Mouse (Mus musculus) liver, embryonic 12.5 days (tissue): ENCODE measurements at regions not wholly inside any gene's neighbourhood (a gene's known extent, or its start where the extent isn't known, plus 50 kb on each side); places are given as distances from the start of the nearest gene placed in this dataset.

Experiments used
- ATAC-seq: fragments of 200-750 bp; cut with Nextera tagmentation; 2 replicates; pipeline ENCODE4 v1.8.0; 2017; ENCODE audit warnings: moderate number of reproducible peaks, mild to moderate bottlenecking, moderate library complexity
- H3K27ac ChIP-seq: fragments of 300-500 bp; sonication (generic); 2 replicates; pipeline ENCODE4 v1.5.1; 2016; ENCODE audit warnings: mild to moderate bottlenecking
- H3K27me3 ChIP-seq: fragments of 300-500 bp; sonication (generic); replicated peaks from 2 replicates; pipeline ENCODE4 v1.6.1; 2016; ENCODE audit warnings: mild to moderate bottlenecking, moderate library complexity
- H3K36me3 ChIP-seq: fragments of 300-500 bp; sonication (generic); 2 replicates; pipeline ENCODE4 v1.6.1; 2016; ENCODE audit warnings: mild to moderate bottlenecking, moderate library complexity
- H3K4me1 ChIP-seq: fragments of 300-500 bp; sonication (generic); 2 replicates; pipeline ENCODE4 v1.6.1; 2016
- H3K4me2 ChIP-seq: fragments of 300-500 bp; sonication (generic); 2 replicates; pipeline ENCODE4 v1.6.1; 2016; ENCODE audit warnings: mild to moderate bottlenecking, moderate library complexity
- H3K4me3 ChIP-seq: fragments of 300-500 bp; sonication (generic); 2 replicates; pipeline ENCODE4 v1.5.1; 2016; ENCODE audit warnings: mild to moderate bottlenecking, moderate library complexity
- H3K9ac ChIP-seq: fragments of 300-500 bp; sonication (generic); 2 replicates; pipeline ENCODE4 v1.6.1; 2016; ENCODE audit warnings: mild to moderate bottlenecking, moderate library complexity
- H3K9me3 ChIP-seq: fragments of 300-500 bp; sonication (generic); replicated peaks from 2 replicates; pipeline ENCODE4 v1.6.1; 2016; ENCODE audit warnings: mild to moderate bottlenecking, moderate library complexity
- WGBS: fragments of 180-500 bp; shearing (Covaris S2); methylation state at CpG from one replicate; pipeline ENCODE4 v1.1.7; 2016; ENCODE audit not compliant: insufficient replicate concordance; 5-methylcytosine and 5-hydroxymethylcytosine counted together

- no peaks in the 10 kb centered on the region for H3K36me3 ChIP-seq
- H3K27ac ChIP-seq, result no peak overlapping the region
- no peaks in the 10 kb centered on the region for H3K4me1 ChIP-seq
- H3K9me3 ChIP-seq, result no peaks in the 10 kb centered on the region
- H3K9ac ChIP-seq, result no peak overlapping the region
- H3K27me3 ChIP-seq, result peaks cover 4% of the 10 kb centered on the region
- no peak for ATAC-seq
- H3K4me3 ChIP-seq, result no peak overlapping the region
- H3K4me2 ChIP-seq, result no peak overlapping the region
- WGBS, result 73% methylated on average over 5 of the region's 5 CpGs
Measured at GRCm38 (mm10) chr13:99723237-99723981, 177.5 kb downstream of the Cartpt start.

- H3K9ac ChIP-seq, result no peak overlapping the region
- H3K4me3 ChIP-seq, result no peak overlapping the region
- no peak for ATAC-seq
- 68% methylated on average over 3 of the region's 3 CpGs for WGBS
- H3K36me3 ChIP-seq, result no peaks in the 10 kb centered on the region
- no peak overlapping the region for H3K4me2 ChIP-seq
- no peaks in the 10 kb centered on the region for H3K9me3 ChIP-seq
- H3K27me3 ChIP-seq, result peaks cover 4% of the 10 kb centered on the region
- H3K27ac ChIP-seq, result no peak overlapping the region
- H3K4me1 ChIP-seq, result no peaks in the 10 kb centered on the region
Measured at GRCm38 (mm10) chr13:99720566-99720965, 180.3 kb downstream of the Cartpt start.

- ATAC-seq, result no peak
- no peak overlapping the region for H3K4me3 ChIP-seq
- no peak overlapping the region for H3K9ac ChIP-seq
- no peaks in the 10 kb centered on the region for H3K9me3 ChIP-seq
- no peaks in the 10 kb centered on the region for H3K4me1 ChIP-seq
- WGBS, result 25% methylated on average over 3 of the region's 3 CpGs
- H3K36me3 ChIP-seq, result no peaks in the 10 kb centered on the region
- no peak overlapping the region for H3K27ac ChIP-seq
- no peaks in the 10 kb centered on the region for H3K27me3 ChIP-seq
- no peak overlapping the region for H3K4me2 ChIP-seq
Measured at GRCm38 (mm10) chr13:99696559-99696890, 180.2 kb upstream of the Map1b start.

GRCm38 (mm10) chr13:99695874-99696558 is 179.7 kb upstream of the Map1b start:
- H3K4me3 ChIP-seq, result no peak overlapping the region
- H3K36me3 ChIP-seq, result no peaks in the 10 kb centered on the region
- no peaks in the 10 kb centered on the region for H3K4me1 ChIP-seq
- no peak overlapping the region for H3K9ac ChIP-seq
- H3K4me2 ChIP-seq, result no peak overlapping the region
- no peaks in the 10 kb centered on the region for H3K27me3 ChIP-seq
- no peak overlapping the region for H3K27ac ChIP-seq
- 60% methylated on average over 7 of the region's 7 CpGs for WGBS
- ATAC-seq, result no peak
- H3K9me3 ChIP-seq, result no peaks in the 10 kb centered on the region

GRCm38 (mm10) chr13:99679934-99680333 is 163.6 kb upstream of the Map1b start:
- no peak overlapping the region for H3K4me2 ChIP-seq
- H3K27ac ChIP-seq, result no peak overlapping the region
- peak; percentile 10; the same call in 1 of the 2 replicates for ATAC-seq
- no peak overlapping the region for H3K4me3 ChIP-seq
- H3K27me3 ChIP-seq, result no peaks in the 10 kb centered on the region
- 46% methylated on average over 3 of the region's 3 CpGs for WGBS
- H3K4me1 ChIP-seq, result peaks cover 12% of the 10 kb centered on the region
- no peaks in the 10 kb centered on the region for H3K36me3 ChIP-seq
- no peak overlapping the region for H3K9ac ChIP-seq
- no peaks in the 10 kb centered on the region for H3K9me3 ChIP-seq

- Histone ChIP-seq H3K4me3 (no peak overlapping the region), H3K27me3 (no peaks in the 10 kb centered on the region), H3K9ac (no peak overlapping the region), H3K27ac (no peak overlapping the region), H3K36me3 (no peaks in the 10 kb centered on the region), H3K4me1 (peaks cover 12% of the 10 kb centered on the region), H3K4me2 (no peak overlapping the region), H3K9me3 (no peaks in the 10 kb centered on the region)
- 0% methylated on average over 2 of the region's 2 CpGs for WGBS
- peak; percentile 91 for ATAC-seq
Measured at GRCm38 (mm10) chr13:99679430-99679829, 163.1 kb upstream of the Map1b start.

GRCm38 (mm10) chr13:99676393-99676792 is 160.1 kb upstream of the Map1b start:
- Histone ChIP-seq H3K4me2 (no peak overlapping the region), H3K9me3 (no peaks in the 10 kb centered on the region), H3K4me1 (peaks cover 23% of the 10 kb centered on the region), H3K9ac (no peak overlapping the region), H3K36me3 (no peaks in the 10 kb centered on the region), H3K4me3 (no peak overlapping the region), H3K27ac (no peak overlapping the region), H3K27me3 (peaks cover 5% of the 10 kb centered on the region; the same call in 1 of the 2 replicates)
- 10% methylated on average over 1 of the region's 1 CpGs for WGBS
- no peak for ATAC-seq

GRCm38 (mm10) chr13:99675951-99676350 is 159.6 kb upstream of the Map1b start:
- no peak overlapping the region for H3K4me3 ChIP-seq
- no peak overlapping the region for H3K9ac ChIP-seq
- no peak for ATAC-seq
- 52% methylated on average over 5 of the region's 5 CpGs for WGBS
- no peak overlapping the region for H3K4me2 ChIP-seq
- peaks cover 23% of the 10 kb centered on the region for H3K4me1 ChIP-seq
- H3K9me3 ChIP-seq, result no peaks in the 10 kb centered on the region
- peaks cover 5% of the 10 kb centered on the region; the same call in 1 of the 2 replicates for H3K27me3 ChIP-seq
- H3K27ac ChIP-seq, result no peak overlapping the region
- H3K36me3 ChIP-seq, result no peaks in the 10 kb centered on the region

GRCm38 (mm10) chr13:99672714-99673113 is 156.4 kb upstream of the Map1b start:
- Histone ChIP-seq H3K27me3 (peaks cover 12% of the 10 kb centered on the region; the same call in 1 of the 2 replicates), H3K4me3 (no peak overlapping the region), H3K4me2 (no peak overlapping the region), H3K27ac (no peak overlapping the region), H3K36me3 (no peaks in the 10 kb centered on the region), H3K9ac (no peak overlapping the region), H3K9me3 (no peaks in the 10 kb centered on the region), H3K4me1 (peaks cover 11% of the 10 kb centered on the region)
- 47% methylated on average over 1 of the region's 1 CpGs for WGBS
- ATAC-seq, result no peak

GRCm38 (mm10) chr13:99671747-99672146 is 155.4 kb upstream of the Map1b start:
- peaks cover 12% of the 10 kb centered on the region; the same call in 1 of the 2 replicates for H3K27me3 ChIP-seq
- 69% methylated on average over 10 of the region's 10 CpGs for WGBS
- peaks cover 11% of the 10 kb centered on the region for H3K4me1 ChIP-seq
- no peak overlapping the region for H3K27ac ChIP-seq
- ATAC-seq, result no peak
- H3K9me3 ChIP-seq, result no peaks in the 10 kb centered on the region
- no peaks in the 10 kb centered on the region for H3K36me3 ChIP-seq
- H3K4me2 ChIP-seq, result no peak overlapping the region
- no peak overlapping the region for H3K4me3 ChIP-seq
- no peak overlapping the region for H3K9ac ChIP-seq

- H3K9ac ChIP-seq, result no peak overlapping the region
- no peak overlapping the region for H3K4me2 ChIP-seq
- H3K27ac ChIP-seq, result no peak overlapping the region
- peaks cover 12% of the 10 kb centered on the region; the same call in 1 of the 2 replicates for H3K27me3 ChIP-seq
- WGBS, result 58% methylated on average over 8 of the region's 8 CpGs
- no peak for ATAC-seq
- no peaks in the 10 kb centered on the region for H3K36me3 ChIP-seq
- H3K9me3 ChIP-seq, result no peaks in the 10 kb centered on the region
- no peak overlapping the region for H3K4me3 ChIP-seq
- H3K4me1 ChIP-seq, result peaks cover 11% of the 10 kb centered on the region
Measured at GRCm38 (mm10) chr13:99669987-99670534, 153.7 kb upstream of the Map1b start.

GRCm38 (mm10) chr13:99668613-99669012 is 152.3 kb upstream of the Map1b start:
- H3K4me2 ChIP-seq, result no peak overlapping the region
- no peak for ATAC-seq
- H3K27me3 ChIP-seq, result peaks cover 12% of the 10 kb centered on the region; the same call in 1 of the 2 replicates
- H3K9ac ChIP-seq, result no peak overlapping the region
- no peaks in the 10 kb centered on the region for H3K36me3 ChIP-seq
- H3K4me1 ChIP-seq, result peaks cover 10% of the 10 kb centered on the region
- H3K9me3 ChIP-seq, result no peaks in the 10 kb centered on the region
- no peak overlapping the region for H3K27ac ChIP-seq
- H3K4me3 ChIP-seq, result no peak overlapping the region
- 69% methylated on average over 8 of the region's 8 CpGs for WGBS
